Mouse (Mus musculus): ENCODE results near the gene Lyrm1.

GRCm38 (mm10) chr7:119976256-119976655 is 80.6 kb downstream of the Lyrm1 start:
- TF ChIP-seq CTCF (IDR thresholded peaks at IDR 0.05; ENCODE audit: borderline replicate concordance, insufficient read depth, low read depth, low read length) (no peak), POLR2A (IDR thresholded peaks at IDR 0.05; ENCODE audit: borderline replicate concordance, insufficient read depth, low read length) (no peak)

Data from cerebellum, adult 2 months (tissue).